Mouse (Mus musculus) heart, embryonic 16.5 days (tissue): Measurements from ENCODE around the gene Vav2. TPM values are rescaled to one million over a fixed set of nuclear protein-coding genes. Genes with fewer than 3 reads are reported as not detected.

Experiments
- ATAC-seq: fragments of 200-750 bp; cut with Nextera tagmentation; replicated peaks from 2 replicates; pipeline ENCODE4 v1.8.0; 2017; ENCODE audit warnings: moderate number of reproducible peaks; ENCODE audit not compliant: insufficient read depth, low FRiP score; ENCODE audit errors: extremely low read depth
- H3K27ac ChIP-seq: fragments of 300-500 bp; sonication (generic); 2 replicates; pipeline ENCODE4 v1.5.1; 2014; ENCODE audit warnings: mild to moderate bottlenecking, low read length, control low read depth, moderate library complexity
- H3K27me3 ChIP-seq: fragments of 300-500 bp; sonication (generic); 2 replicates; pipeline ENCODE4 v1.6.1; 2014; ENCODE audit warnings: low read length, mixed read lengths; ENCODE audit not compliant: control insufficient read depth, insufficient read depth
- H3K36me3 ChIP-seq: fragments of 300-500 bp; sonication (generic); 2 replicates; pipeline ENCODE4 v1.6.1; 2014; ENCODE audit not compliant: control insufficient read depth, insufficient read depth
- H3K4me1 ChIP-seq: fragments of 300-500 bp; sonication (generic); 2 replicates; pipeline ENCODE4 v1.6.1; 2014; ENCODE audit warnings: low read length, mixed read lengths; ENCODE audit not compliant: control insufficient read depth, insufficient read depth
- H3K4me2 ChIP-seq: fragments of 300-500 bp; sonication (generic); 2 replicates; pipeline ENCODE4 v1.6.1; 2014; ENCODE audit warnings: low read depth, mild to moderate bottlenecking, control low read depth, low read length
- H3K4me3 ChIP-seq: fragments of 300-500 bp; sonication (generic); 2 replicates; pipeline ENCODE4 v1.5.1; 2014; ENCODE audit warnings: mild to moderate bottlenecking, control low read depth, low read length
- H3K9ac ChIP-seq: fragments of 300-500 bp; sonication (generic); 2 replicates; pipeline ENCODE4 v1.6.1; 2014; ENCODE audit warnings: low read length, control low read depth
- H3K9me3 ChIP-seq: fragments of 300-500 bp; sonication (generic); replicated peaks from 2 replicates; pipeline ENCODE4 v1.6.1; 2016; ENCODE audit warnings: low read length; ENCODE audit not compliant: control insufficient read depth
- WGBS: fragments of 180-500 bp; shearing (Covaris S2); extraction: QIAGEN DNeasy Blood & Tissue Kit; methylation state at CpG from one replicate; pipeline ENCODE4 v1.1.7; 2014; 5-methylcytosine and 5-hydroxymethylcytosine counted together
- polyA plus RNA-seq: library from polyadenylated mRNA; unstranded; fragments of >200 nt; fragmentation: Nextera tagmentation; extraction: Ambion mirVana; gene quantifications from 2 replicates; pipeline ENCODE4 v1.2.1, GENCODE M21; 2015

The Vav2 gene
- polyA plus RNA-seq, 1 experiment from 2014 or later = 2.6 TPM

- H3K4me3 ChIP-seq = no peak overlapping the region
- no peak overlapping the region for H3K4me2 ChIP-seq
- peaks cover 67% of the 10 kb centered on the region for H3K4me1 ChIP-seq
- no peak overlapping the region for H3K9ac ChIP-seq
- ATAC-seq = no peak
- no peaks in the 10 kb centered on the region for H3K27me3 ChIP-seq
- H3K9me3 ChIP-seq = no peaks in the 10 kb centered on the region
- no peaks in the 10 kb centered on the region for H3K36me3 ChIP-seq
- no peak overlapping the region for H3K27ac ChIP-seq
- WGBS = 72% methylated on average over 11 of the region's 11 CpGs
Measured at GRCm38 (mm10) chr2:27415060-27415783, 11.6 kb downstream of the Vav2 start.

DNA sequence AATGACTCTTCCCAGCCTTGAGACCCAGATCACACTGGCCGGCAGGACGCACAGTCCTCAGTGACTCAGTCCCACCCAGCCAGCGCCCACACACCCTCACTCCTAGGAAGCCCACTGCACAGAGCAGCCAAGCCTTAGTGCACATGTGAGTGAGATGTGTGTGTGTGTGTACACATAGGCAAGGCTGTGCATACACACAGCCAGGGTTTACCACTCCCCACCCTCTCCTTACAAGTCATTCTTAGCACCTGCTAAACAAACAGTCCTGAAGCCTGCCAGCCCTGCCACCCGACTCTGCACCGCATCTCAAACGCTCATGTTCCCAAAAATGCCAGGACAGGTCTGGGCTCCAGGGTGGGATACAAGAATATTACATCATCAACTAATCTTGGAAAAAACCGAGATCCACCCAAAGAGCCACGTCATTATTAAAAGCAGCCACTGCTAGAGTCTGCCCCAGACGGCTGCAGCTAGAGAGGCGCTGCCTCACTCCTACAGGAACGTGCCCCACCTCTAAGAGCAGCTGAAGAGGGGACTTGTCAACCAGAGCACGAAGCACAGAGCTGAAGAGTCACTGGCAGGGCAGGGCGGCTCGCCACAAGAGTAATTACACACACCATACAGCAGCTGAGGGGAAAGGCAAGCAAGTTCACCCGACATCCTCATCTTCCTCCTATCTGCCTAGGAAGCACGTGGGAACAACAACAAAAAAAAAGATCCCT is 12.7 kb downstream of the Vav2 start:
- 25% methylated on average over 16 of the region's 16 CpGs for WGBS
- Histone ChIP-seq H3K4me1 (peaks cover 61% of the 10 kb centered on the region), H3K9ac (peak overlapping the region; percentile 16; the same call in 1 of the 2 replicates), H3K4me3 (no peak overlapping the region), H3K27me3 (no peaks in the 10 kb centered on the region), H3K27ac (peak overlapping the region; percentile 18; the same call in 1 of the 2 replicates), H3K4me2 (peak overlapping the region; percentile 21; the same call in 1 of the 2 replicates), H3K36me3 (no peaks in the 10 kb centered on the region), H3K9me3 (no peaks in the 10 kb centered on the region)
- no peak for ATAC-seq

DNA sequence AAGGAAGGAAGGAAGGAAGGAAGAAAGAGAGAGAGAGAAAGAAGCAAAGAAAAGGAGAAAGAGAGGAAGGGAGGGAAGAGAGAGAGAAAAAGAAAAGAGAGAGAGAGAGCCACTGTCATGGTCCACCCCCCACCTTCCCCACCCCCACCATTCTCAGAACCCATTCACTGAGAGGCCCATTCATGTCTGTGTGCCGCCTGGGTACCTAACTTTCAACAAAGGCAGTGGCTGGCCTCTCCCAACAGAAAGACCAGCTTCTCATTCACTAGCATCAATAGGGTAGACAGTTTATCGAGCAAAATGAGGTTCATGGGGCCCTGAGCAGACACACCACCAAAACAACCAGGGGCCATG is 13.3 kb downstream of the Vav2 start:
- Histone ChIP-seq H3K4me2 (no peak overlapping the region), H3K27me3 (no peaks in the 10 kb centered on the region), H3K27ac (no peak overlapping the region), H3K9me3 (no peaks in the 10 kb centered on the region), H3K4me1 (peaks cover 57% of the 10 kb centered on the region), H3K9ac (no peak overlapping the region), H3K36me3 (no peaks in the 10 kb centered on the region), H3K4me3 (no peak overlapping the region)
- no peak for ATAC-seq
- WGBS = 71% methylated on average over 2 of the region's 2 CpGs

DNA sequence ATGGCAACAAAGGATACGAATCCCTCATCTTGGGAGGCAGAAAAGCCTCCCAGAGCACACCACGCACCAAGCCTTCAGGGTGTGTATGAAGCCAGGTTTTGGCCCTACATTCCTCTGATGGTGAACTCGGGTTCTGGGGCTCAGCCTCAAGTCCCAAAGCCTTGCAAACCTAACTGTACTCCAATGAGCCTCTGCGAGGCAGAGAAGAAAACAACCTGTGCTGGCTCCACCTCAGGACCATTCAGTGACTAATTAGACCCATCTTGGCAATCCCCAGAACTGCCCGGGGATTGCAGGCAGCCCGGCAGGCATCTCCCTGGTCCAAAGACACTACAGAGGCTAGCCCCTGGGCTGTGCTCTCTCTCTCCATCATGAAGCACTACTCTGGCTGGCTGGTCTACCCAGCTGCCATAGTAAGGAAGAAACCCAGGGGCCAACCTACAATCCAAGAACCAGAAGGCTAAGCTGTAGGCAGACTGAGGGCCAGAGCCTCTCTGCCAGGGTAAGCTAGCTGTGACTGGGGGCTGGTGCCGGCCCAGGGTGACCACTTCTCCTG is 14.5 kb downstream of the Vav2 start:
- peak overlapping the region; percentile 6; the same call in 1 of the 2 replicates for H3K27ac ChIP-seq
- H3K9ac ChIP-seq = no peak overlapping the region
- peaks cover 45% of the 10 kb centered on the region for H3K4me1 ChIP-seq
- H3K36me3 ChIP-seq = no peaks in the 10 kb centered on the region
- WGBS = 48% methylated on average over 7 of the region's 7 CpGs
- H3K4me2 ChIP-seq = no peak overlapping the region
- no peak for ATAC-seq
- no peaks in the 10 kb centered on the region for H3K27me3 ChIP-seq
- no peak overlapping the region for H3K4me3 ChIP-seq
- no peaks in the 10 kb centered on the region for H3K9me3 ChIP-seq

DNA sequence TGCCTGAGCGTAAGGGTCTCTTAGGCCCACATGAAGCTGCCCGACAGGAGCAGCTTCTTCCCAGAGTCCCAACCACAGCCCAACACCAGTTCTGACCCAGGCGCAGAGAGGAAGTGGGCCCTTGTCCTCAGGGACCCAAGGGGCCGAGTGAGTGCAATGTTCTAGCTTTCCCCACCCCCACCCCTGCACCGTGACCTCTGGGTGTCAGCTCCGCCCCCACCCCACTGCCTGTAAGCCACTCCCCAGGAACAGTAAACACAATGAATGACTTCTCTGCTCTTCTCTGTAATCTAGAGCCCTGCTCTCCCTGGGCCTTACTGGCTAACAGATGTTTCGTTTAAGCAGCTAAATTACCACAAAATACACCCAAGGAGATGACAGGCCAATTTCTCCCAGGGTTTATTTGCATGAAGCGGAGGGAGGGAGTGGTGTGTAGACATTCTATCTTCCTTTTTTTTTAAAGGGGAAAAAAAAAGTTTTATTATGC is 15.1 kb downstream of the Vav2 start:
- H3K4me2 ChIP-seq = no peak overlapping the region
- no peaks in the 10 kb centered on the region for H3K27me3 ChIP-seq
- peaks cover 39% of the 10 kb centered on the region for H3K4me1 ChIP-seq
- ATAC-seq = peak; percentile 58; the same call in 1 of the 2 replicates
- no peak overlapping the region for H3K4me3 ChIP-seq
- H3K9ac ChIP-seq = no peak overlapping the region
- H3K36me3 ChIP-seq = no peaks in the 10 kb centered on the region
- 44% methylated on average over 8 of the region's 8 CpGs for WGBS
- peak overlapping the region; percentile 6; the same call in 1 of the 2 replicates for H3K27ac ChIP-seq
- H3K9me3 ChIP-seq = no peaks in the 10 kb centered on the region

GRCm38 (mm10) chr2:27410518-27411140 is 16.2 kb downstream of the Vav2 start:
- no peaks in the 10 kb centered on the region for H3K9me3 ChIP-seq
- no peak overlapping the region for H3K27ac ChIP-seq
- ATAC-seq = no peak
- no peaks in the 10 kb centered on the region for H3K27me3 ChIP-seq
- no peak overlapping the region for H3K9ac ChIP-seq
- H3K4me3 ChIP-seq = no peak overlapping the region
- 84% methylated on average over 6 of the region's 6 CpGs for WGBS
- peaks cover 30% of the 10 kb centered on the region for H3K4me1 ChIP-seq
- no peaks in the 10 kb centered on the region for H3K36me3 ChIP-seq
- no peak overlapping the region for H3K4me2 ChIP-seq

DNA sequence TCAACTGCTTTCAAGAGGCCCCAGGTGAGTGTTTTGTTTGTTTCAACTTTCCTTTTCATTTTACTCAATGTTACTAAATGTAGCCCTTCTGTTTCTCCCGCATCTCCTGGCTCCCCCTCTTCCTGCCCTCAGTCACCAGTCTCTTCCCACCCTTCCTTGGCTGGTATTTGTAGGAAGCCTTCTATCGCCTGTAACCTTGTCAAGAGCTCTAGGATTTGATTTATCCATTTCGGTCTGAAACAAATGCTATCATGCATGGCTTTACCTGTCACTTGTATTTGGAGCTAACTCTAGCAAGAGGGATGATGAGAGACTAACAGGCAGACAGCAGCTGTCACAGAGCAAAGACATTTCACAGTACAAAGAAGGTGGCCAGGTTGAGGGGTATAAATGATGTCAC is 18.6 kb downstream of the Vav2 start:
- ATAC-seq = no peak
- Histone ChIP-seq H3K9me3 (no peaks in the 10 kb centered on the region), H3K36me3 (no peaks in the 10 kb centered on the region), H3K9ac (no peak overlapping the region), H3K4me2 (no peak overlapping the region), H3K27me3 (no peaks in the 10 kb centered on the region), H3K4me3 (no peak overlapping the region), H3K4me1 (peaks cover 11% of the 10 kb centered on the region), H3K27ac (no peak overlapping the region)
- 59% methylated on average over 3 of the region's 3 CpGs for WGBS

DNA sequence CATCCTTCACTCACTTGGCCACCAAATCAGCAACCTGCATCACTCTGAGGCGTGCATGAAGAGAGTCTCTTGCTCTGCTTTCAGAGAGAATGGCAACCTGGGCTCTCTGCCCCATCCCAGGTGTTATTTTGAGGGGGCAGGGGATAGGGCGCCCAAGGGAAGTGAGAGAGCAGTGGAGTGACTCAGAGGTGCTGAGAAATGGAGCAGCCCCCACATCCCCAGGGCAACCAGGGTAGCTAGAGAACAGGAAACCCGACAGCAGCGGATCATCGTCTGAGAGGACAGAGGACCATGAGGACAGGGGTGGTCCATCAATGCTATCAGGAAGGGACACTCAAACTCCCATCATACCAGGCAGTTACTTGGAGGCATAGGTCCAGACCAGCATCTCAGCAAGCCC is 19.9 kb downstream of the Vav2 start:
- Histone ChIP-seq H3K9me3 (no peaks in the 10 kb centered on the region), H3K4me3 (no peak overlapping the region), H3K27me3 (no peaks in the 10 kb centered on the region), H3K27ac (no peak overlapping the region), H3K4me2 (no peak overlapping the region), H3K9ac (no peak overlapping the region), H3K36me3 (no peaks in the 10 kb centered on the region), H3K4me1 (peaks cover 6% of the 10 kb centered on the region)
- 64% methylated on average over 5 of the region's 5 CpGs for WGBS
- no peak for ATAC-seq
